Mouse (Mus musculus) spleen, adult 2 months (tissue): ENCODE data around the gene Nagk. TPM values are rescaled to one million over a fixed set of nuclear protein-coding genes. Genes with fewer than 3 reads are reported as not detected.
"Not testable (repeated sequence)": the region's sequence is repeated elsewhere in the genome, so short reads cannot be mapped to it uniquely, and the experiment has no call there.

Experiments
- DNase-seq, 2 experiments: peaks; one replicate each; pipeline versions ENCODE4 v3.0.0 to v3.0.0-alpha.2; 2012 to 2021; ENCODE audit warnings: low spot score in 2 of 2, low read depth in 1 of 2
- H3K27ac ChIP-seq: fragments of 200-500 bp; 2 replicates; pipeline ENCODE4 v1.5.1; 2012; ENCODE audit warnings: low read length, inconsistent platforms; ENCODE audit not compliant: insufficient read depth
- H3K27me3 ChIP-seq: fragments of 200-500 bp; 2 replicates; pipeline ENCODE4 v1.6.1; 2012; ENCODE audit warnings: mild to moderate bottlenecking, moderate library complexity, low read length, inconsistent platforms; ENCODE audit not compliant: control insufficient read depth, insufficient read depth
- H3K36me3 ChIP-seq: fragments of 200-500 bp; 2 replicates; pipeline ENCODE4 v1.6.1; 2012; ENCODE audit warnings: mild to moderate bottlenecking, low read length, inconsistent platforms; ENCODE audit not compliant: control insufficient read depth, insufficient read depth
- H3K4me1 ChIP-seq: fragments of 200-500 bp; 2 replicates; pipeline ENCODE4 v1.6.1; 2011; ENCODE audit warnings: inconsistent platforms; ENCODE audit not compliant: control insufficient read depth, insufficient read depth, insufficient read length
- H3K4me3 ChIP-seq: fragments of 200-500 bp; 2 replicates; pipeline ENCODE4 v1.5.1; 2011; ENCODE audit warnings: mild to moderate bottlenecking, inconsistent platforms; ENCODE audit not compliant: insufficient read depth, insufficient read length; ENCODE audit errors: extremely low read depth
- CTCF ChIP-seq: fragments of 200-500 bp; IDR thresholded peaks from 2 replicates; pipeline ENCODE4 v1.5.1; 2011; ENCODE audit warnings: mild to moderate bottlenecking, inconsistent platforms; ENCODE audit not compliant: insufficient read depth, insufficient read length, insufficient replicate concordance; ENCODE audit errors: extremely low read depth
- POLR2A ChIP-seq: fragments of 200-500 bp; IDR thresholded peaks from 2 replicates; pipeline ENCODE4 v1.6.1; 2011; ENCODE audit warnings: low read depth, low read length, inconsistent platforms
- WGBS: fragments of 180-500 bp; shearing (Covaris S2); methylation state at CpG from one replicate; pipeline ENCODE4 v1.1.7; 2018; 5-methylcytosine and 5-hydroxymethylcytosine counted together
- polyA plus RNA-seq: library from polyadenylated mRNA; depleted of rRNA; stranded (reverse); fragments of >200 nt; gene quantifications from 2 replicates; pipeline ENCODE4 v1.2.3, GENCODE M21; 2012; rRNA removed

Gene Nagk
- polyA plus RNA-seq, 1 experiment, result 16.1 TPM

DNA sequence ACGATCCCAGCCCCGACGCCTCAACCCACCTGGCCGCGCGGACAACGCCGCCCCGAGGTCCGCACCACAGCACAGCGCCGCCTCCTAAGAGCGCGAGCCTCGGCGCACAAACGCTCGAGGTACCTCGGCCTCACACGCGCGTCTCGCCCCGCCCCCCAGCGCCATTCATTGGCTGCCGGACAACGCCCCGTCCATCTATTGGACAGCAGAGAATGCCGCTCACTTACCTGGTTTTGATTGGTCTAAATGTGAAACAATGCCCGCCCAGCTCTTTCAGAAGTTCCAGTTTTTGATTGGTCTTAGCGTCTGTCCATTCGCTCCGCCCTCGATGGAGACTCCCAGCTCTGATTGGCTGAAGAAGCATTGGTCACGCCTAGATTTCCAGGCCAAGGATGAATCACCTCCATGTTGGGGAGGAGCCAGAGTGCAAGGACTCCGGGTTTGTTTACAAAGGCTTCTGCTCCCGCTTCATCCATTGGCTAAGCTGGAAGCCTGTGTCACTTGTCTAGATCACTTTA, 36.9 kb downstream of the Nagk start, which contains the start of gene Paip2b:
TSS of gene Paip2b (minus strand) at position 136 of the 518 bp plus-strand sequence.
- peak; percentile 96 to 100 for DNase-seq
- Histone ChIP-seq H3K27ac (peak within 1 kb of the TSS; percentile 83), H3K27me3 (no peaks in the 10 kb centered on the region), H3K4me3 (peak within 1 kb of the TSS; percentile 60), H3K4me1 (no peaks in the 10 kb centered on the region; the same call in none of the 2 replicates), H3K36me3 (no peaks in the 10 kb centered on the region)
- WGBS, result under 1% methylated on average over 37 of the region's 37 CpGs
- no peak for TF ChIP-seq CTCF
- TF ChIP-seq POLR2A, result peak; percentile 96

DNA sequence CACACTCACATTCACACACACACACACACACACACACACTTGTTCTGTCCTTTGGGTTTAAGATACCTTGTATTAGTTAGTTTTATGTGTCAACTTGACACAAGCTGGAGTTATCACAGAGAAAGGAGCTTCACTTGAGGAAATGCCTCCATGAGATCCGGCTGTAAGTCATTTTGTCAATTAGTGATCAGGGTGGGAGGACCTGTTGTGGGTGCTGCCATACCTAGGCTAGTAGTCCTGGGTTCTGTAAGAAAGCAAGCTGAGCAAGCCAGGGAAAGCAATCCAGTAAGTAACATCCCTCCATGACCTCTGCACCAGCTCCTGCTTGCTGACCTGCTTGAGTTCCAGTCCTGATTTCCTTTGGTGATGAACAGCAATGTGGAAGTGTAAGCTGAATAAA, 37.6 kb downstream of the Nagk start:
- H3K27me3 ChIP-seq, DNase-seq, H3K4me3 ChIP-seq, H3K27ac ChIP-seq, H3K36me3 ChIP-seq, H3K4me1 ChIP-seq: not testable (repeated sequence)
- 97% methylated on average over 1 of the region's 1 CpGs for WGBS

DNA sequence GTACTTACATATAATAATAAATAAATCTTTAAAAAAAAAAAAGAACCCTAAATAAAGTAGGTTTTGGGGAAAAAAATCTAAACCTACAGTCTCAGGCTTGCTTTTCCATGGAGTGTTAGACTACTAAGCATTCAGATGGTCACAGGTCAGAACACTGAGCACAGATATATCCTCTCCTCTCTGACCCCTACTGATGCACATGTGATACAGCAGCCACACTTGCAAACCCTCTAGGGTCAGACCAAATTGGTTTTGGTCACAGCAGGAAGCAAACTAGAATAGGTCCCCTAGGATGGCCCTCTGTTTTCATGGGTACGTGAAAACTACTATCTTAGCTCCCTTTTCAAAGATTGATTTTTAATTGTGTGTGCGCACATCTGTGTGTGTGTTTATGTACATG, 42.0 kb downstream of the Nagk start:
- H3K27me3 ChIP-seq, result no peaks in the 10 kb centered on the region
- no peaks in the 10 kb centered on the region for H3K36me3 ChIP-seq
- 95% methylated on average over 2 of the region's 2 CpGs for WGBS
- TF ChIP-seq POLR2A (no peak), CTCF (no peak)
- no peaks in the 10 kb centered on the region for H3K4me1 ChIP-seq
- no peak overlapping the region for H3K27ac ChIP-seq
- DNase-seq, result no peak
- H3K4me3 ChIP-seq, result no peak overlapping the region

DNA sequence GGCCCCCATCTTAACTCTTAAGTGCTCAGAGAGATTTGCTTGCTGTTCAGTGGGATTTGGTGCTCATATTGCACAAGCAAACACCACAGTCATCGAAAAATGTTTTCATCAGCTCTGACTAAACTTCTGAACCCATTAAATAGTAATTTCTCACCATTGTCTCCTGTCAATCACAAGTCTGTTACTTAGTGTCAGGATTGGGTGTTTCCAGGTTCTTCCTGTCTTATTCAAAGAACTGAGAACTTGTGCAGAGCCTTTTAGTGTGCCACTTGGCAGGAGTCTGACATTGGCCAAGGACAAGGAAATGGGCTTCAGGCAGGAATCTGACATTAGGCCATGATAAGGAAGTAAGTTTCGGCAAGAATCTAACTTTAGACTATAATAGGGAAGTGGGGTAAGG, 43.3 kb downstream of the Nagk start:
- no peak for DNase-seq
- Histone ChIP-seq H3K4me3 (no peak overlapping the region), H3K36me3 (no peaks in the 10 kb centered on the region), H3K4me1 (no peaks in the 10 kb centered on the region), H3K27me3 (no peaks in the 10 kb centered on the region), H3K27ac (no peak overlapping the region)
- TF ChIP-seq CTCF, result no peak
- no peak for TF ChIP-seq POLR2A
- WGBS, result 69% methylated on average over 2 of the region's 2 CpGs

DNA sequence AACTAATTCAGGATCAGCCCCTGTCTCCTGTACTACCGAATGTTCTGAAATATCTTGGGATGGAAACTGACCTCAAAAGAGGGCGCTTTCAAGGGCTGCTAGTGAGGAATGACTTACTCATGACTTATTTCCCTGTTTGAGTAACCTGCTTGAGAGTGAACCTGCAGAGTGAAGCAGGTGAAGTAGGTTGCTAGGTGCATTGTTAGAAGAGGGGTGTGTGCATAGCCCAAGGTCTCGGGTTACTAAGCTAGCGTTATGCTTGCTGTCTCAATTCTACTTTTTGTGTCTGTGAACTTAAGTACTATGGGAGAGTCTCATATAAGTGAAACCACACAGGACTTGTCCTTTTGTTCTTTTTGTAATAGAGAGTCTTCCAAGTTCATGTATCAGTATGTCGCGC, 45.3 kb downstream of the Nagk start:
- Histone ChIP-seq H3K36me3 (no peaks in the 10 kb centered on the region), H3K4me3 (no peak overlapping the region), H3K27me3 (no peaks in the 10 kb centered on the region), H3K27ac (no peak overlapping the region), H3K4me1 (no peaks in the 10 kb centered on the region)
- DNase-seq, result no peak
- no peak for TF ChIP-seq POLR2A
- no peak for TF ChIP-seq CTCF
- 93% methylated on average over 6 of the region's 6 CpGs for WGBS

DNA sequence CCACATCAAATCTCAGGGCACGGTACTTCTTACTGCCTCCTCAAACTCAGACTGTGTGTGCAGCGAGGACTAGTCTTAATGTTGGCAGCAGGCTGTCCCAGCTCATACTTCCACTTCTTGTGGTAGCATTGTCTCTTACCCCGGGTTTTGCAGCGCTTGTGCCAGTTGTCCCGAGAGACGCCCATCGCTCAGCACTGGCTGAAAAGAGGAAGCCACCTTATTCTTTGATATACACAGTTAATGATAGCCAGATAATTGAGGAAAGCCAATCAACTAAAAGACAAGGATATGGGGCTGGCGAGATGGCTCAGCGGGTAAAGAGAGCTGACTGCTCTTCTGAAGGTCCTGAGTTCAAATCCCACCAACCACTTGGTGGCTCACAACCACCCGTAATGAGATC, 50.1 kb downstream of the Nagk start:
- no peak for TF ChIP-seq POLR2A
- no peak for TF ChIP-seq CTCF
- Histone ChIP-seq H3K27ac (no peak overlapping the region), H3K27me3 (no peaks in the 10 kb centered on the region), H3K4me1 (no peaks in the 10 kb centered on the region), H3K4me3 (no peak overlapping the region), H3K36me3 (no peaks in the 10 kb centered on the region)
- WGBS, result 44% methylated on average over 10 of the region's 10 CpGs
- no peak for DNase-seq

DNA sequence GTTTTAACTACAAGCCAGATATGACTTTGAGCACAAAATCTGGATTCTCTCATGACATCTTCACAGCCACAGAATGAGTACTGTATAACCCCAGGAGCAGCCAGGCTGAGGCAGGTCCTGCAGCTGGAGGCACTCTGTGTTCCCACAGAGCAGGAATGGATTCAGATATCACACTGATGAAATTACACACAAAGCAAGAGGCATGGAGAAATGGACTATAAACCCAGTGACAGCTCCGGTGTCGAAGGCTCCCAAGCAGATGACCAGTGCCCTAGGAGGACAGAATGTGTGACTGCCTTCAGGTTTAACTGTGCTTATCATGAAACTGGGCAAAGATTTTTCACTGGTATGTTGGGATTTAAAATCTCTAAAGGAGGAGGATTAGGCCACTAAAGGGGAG, 51.4 kb downstream of the Nagk start:
- H3K27ac ChIP-seq, result no peak overlapping the region
- WGBS, result 95% methylated on average over 2 of the region's 2 CpGs
- TF ChIP-seq CTCF, result no peak
- no peak for TF ChIP-seq POLR2A
- no peak overlapping the region for H3K4me3 ChIP-seq
- no peak for DNase-seq
- no peaks in the 10 kb centered on the region for H3K4me1 ChIP-seq
- H3K27me3 ChIP-seq, result no peaks in the 10 kb centered on the region
- H3K36me3 ChIP-seq, result no peaks in the 10 kb centered on the region

DNA sequence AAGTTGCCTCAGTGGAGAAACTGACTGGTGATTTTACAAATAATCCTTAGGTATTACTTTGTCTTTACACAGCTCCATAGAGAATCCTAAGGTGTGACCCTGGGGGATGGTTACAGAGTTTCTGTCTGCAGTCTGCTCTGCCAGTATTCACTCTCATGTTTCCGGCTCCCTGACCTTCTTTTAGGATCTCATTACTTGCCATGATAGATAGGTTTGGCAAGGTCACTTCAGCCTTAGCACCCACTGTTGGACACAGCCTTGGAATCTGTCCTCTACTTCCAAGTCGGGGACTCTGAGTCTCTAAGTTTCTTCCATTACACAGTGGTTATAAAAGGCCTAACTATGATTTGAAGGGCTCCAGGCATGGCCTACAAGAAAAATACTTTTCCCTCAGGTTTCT, 54.7 kb downstream of the Nagk start:
- 87% methylated on average over 2 of the region's 2 CpGs for WGBS
- Histone ChIP-seq H3K27ac (no peak overlapping the region), H3K27me3 (no peaks in the 10 kb centered on the region), H3K4me1 (no peaks in the 10 kb centered on the region), H3K4me3 (no peak overlapping the region), H3K36me3 (no peaks in the 10 kb centered on the region)
- TF ChIP-seq POLR2A (no peak), CTCF (no peak)
- DNase-seq, result no peak

Other genes with a start within 250 kb of the Nagk start
- gene Stambp, start 222.3 kb upstream of the Nagk start, polyA plus RNA-seq, result 5.1 and 5.2 TPM in 2 replicates
- not detected in 2 replicates for gene Clec4f, start 138.8 kb upstream of the Nagk start, polyA plus RNA-seq
- 0.49 and 3.4 TPM in 2 replicates for gene Cd207, start 117.1 kb upstream of the Nagk start, polyA plus RNA-seq
- gene Vax2, start 83.7 kb upstream of the Nagk start, polyA plus RNA-seq, result not detected in 2 replicates
- 0.14 TPM in 1 of 2 replicates, not detected in the other for gene Atp6v1b1, start 52.0 kb upstream of the Nagk start, polyA plus RNA-seq
- not detected in 2 replicates for gene Ankrd53, start 32.3 kb upstream of the Nagk start, polyA plus RNA-seq
- 71.3 and 71.7 TPM in 2 replicates for gene Tex261, start 19.2 kb upstream of the Nagk start, polyA plus RNA-seq
- 5.0 and 6.1 TPM in 2 replicates for gene Paip2b, start 36.8 kb downstream of the Nagk start, polyA plus RNA-seq
- 7.3 and 8.7 TPM in 2 replicates for gene Zfp638, start 72.1 kb downstream of the Nagk start, polyA plus RNA-seq
- 5.5 and 7.8 TPM in 2 replicates for gene Dysf, start 213.6 kb downstream of the Nagk start, polyA plus RNA-seq